Mouse (Mus musculus) hindbrain, embryonic 15.5 days (tissue): ENCODE data around the gene Prss16. TPM values are rescaled to one million over a fixed set of nuclear protein-coding genes. Genes with fewer than 3 reads are reported as not detected.

ENCODE experiments used
- ATAC-seq: fragments of 200-750 bp; cut with Nextera tagmentation; 2 replicates; pipeline ENCODE4 v1.8.0; 2017; ENCODE audit warnings: low read depth, moderate number of reproducible peaks, moderate TSS enrichment; ENCODE audit not compliant: low FRiP score
- H3K27ac ChIP-seq: fragments of 300-500 bp; sonication (generic); replicated peaks from 2 replicates; pipeline ENCODE4 v1.5.1; 2015; ENCODE audit warnings: mild to moderate bottlenecking, inconsistent platforms
- H3K27me3 ChIP-seq: fragments of 300-500 bp; sonication (generic); 2 replicates; pipeline ENCODE4 v1.6.1; 2015; ENCODE audit warnings: control low read depth, inconsistent platforms
- H3K36me3 ChIP-seq: fragments of 300-500 bp; sonication (generic); 2 replicates; pipeline ENCODE4 v1.6.1; 2015; ENCODE audit warnings: control low read depth, inconsistent platforms
- H3K4me1 ChIP-seq: fragments of 300-500 bp; sonication (generic); replicated peaks from 2 replicates; pipeline ENCODE4 v1.6.1; 2015; ENCODE audit warnings: control low read depth, inconsistent platforms
- H3K4me2 ChIP-seq: fragments of 300-500 bp; sonication (generic); 2 replicates; pipeline ENCODE4 v1.6.1; 2015; ENCODE audit warnings: moderate library complexity, mild to moderate bottlenecking, inconsistent platforms
- H3K4me3 ChIP-seq: fragments of 300-500 bp; sonication (generic); 2 replicates; pipeline ENCODE4 v1.5.1; 2015; ENCODE audit warnings: mild to moderate bottlenecking, inconsistent platforms
- H3K9ac ChIP-seq: fragments of 300-500 bp; sonication (generic); 2 replicates; pipeline ENCODE4 v1.6.1; 2015; ENCODE audit warnings: inconsistent platforms
- H3K9me3 ChIP-seq: fragments of 300-500 bp; sonication (generic); 2 replicates; pipeline ENCODE4 v1.6.1; 2016; ENCODE audit warnings: control low read depth, inconsistent platforms
- WGBS: fragments of 180-500 bp; shearing (Covaris S2); methylation state at CpG from one replicate; pipeline ENCODE4 v1.1.7; 2015; 5-methylcytosine and 5-hydroxymethylcytosine counted together
- polyA plus RNA-seq: library from polyadenylated mRNA; unstranded; fragments of >200 nt; fragmentation: Nextera tagmentation; extraction: Ambion mirVana; gene quantifications from 2 replicates; pipeline ENCODE4 v1.2.1, GENCODE M21; 2015

Gene Prss16
- polyA plus RNA-seq, 1 experiment from 2014 or later: not detected

GRCm38 (mm10) chr13:21997201-21997820, 12.2 kb downstream of the Prss16 start:
- Histone ChIP-seq H3K27ac (no peak overlapping the region), H3K27me3 (peaks cover 90% of the 10 kb centered on the region), H3K9ac (no peak overlapping the region), H3K4me3 (0 out of 2 replicates have a peak overlapping the region, but pooled peaks have one; percentile 7), H3K4me1 (0 out of 2 replicates have a peak, but pooled peaks cover 11% of the 10 kb centered on the region), H3K36me3 (no peaks in the 10 kb centered on the region), H3K4me2 (peak overlapping the region; percentile 25), H3K9me3 (no peaks in the 10 kb centered on the region)
- WGBS: under 1% methylated on average over 21 of the region's 21 CpGs
- no peak for ATAC-seq

GRCm38 (mm10) chr13:21996840-21997185, 12.7 kb downstream of the Prss16 start:
- Histone ChIP-seq H3K4me2 (peak overlapping the region; percentile 25), H3K9ac (no peak overlapping the region), H3K4me3 (peak overlapping the region; percentile 7), H3K36me3 (no peaks in the 10 kb centered on the region), H3K9me3 (no peaks in the 10 kb centered on the region), H3K27me3 (peaks cover 87% of the 10 kb centered on the region), H3K27ac (no peak overlapping the region), H3K4me1 (0 out of 2 replicates have a peak, but pooled peaks cover 11% of the 10 kb centered on the region)
- WGBS: 1% methylated on average over 13 of the region's 13 CpGs
- ATAC-seq: no peak

- H3K27ac ChIP-seq: no peak overlapping the region
- peaks cover 87% of the 10 kb centered on the region for H3K27me3 ChIP-seq
- H3K4me3 ChIP-seq: peak overlapping the region; percentile 7
- no peak for ATAC-seq
- no peaks in the 10 kb centered on the region for H3K36me3 ChIP-seq
- H3K9ac ChIP-seq: no peak overlapping the region
- peak overlapping the region; percentile 45 for H3K4me2 ChIP-seq
- 3% methylated on average over 12 of the region's 12 CpGs for WGBS
- 0 out of 2 replicates have a peak, but pooled peaks cover 11% of the 10 kb centered on the region for H3K4me1 ChIP-seq
- no peaks in the 10 kb centered on the region for H3K9me3 ChIP-seq
Measured at GRCm38 (mm10) chr13:21996101-21996839, 13.3 kb downstream of the Prss16 start.

- Histone ChIP-seq H3K4me2 (peak overlapping the region; percentile 45), H3K27ac (no peak overlapping the region), H3K9me3 (no peaks in the 10 kb centered on the region), H3K4me3 (peak overlapping the region; percentile 19), H3K4me1 (0 out of 2 replicates have a peak, but pooled peaks cover 11% of the 10 kb centered on the region), H3K9ac (no peak overlapping the region), H3K36me3 (no peaks in the 10 kb centered on the region), H3K27me3 (peaks cover 86% of the 10 kb centered on the region)
- WGBS: under 1% methylated on average over 21 of the region's 21 CpGs
- ATAC-seq: no peak
Measured at GRCm38 (mm10) chr13:21995331-21995914, 14.1 kb downstream of the Prss16 start.

GRCm38 (mm10) chr13:21994896-21995295, 14.6 kb downstream of the Prss16 start:
- WGBS: 5% methylated on average over 8 of the region's 8 CpGs
- Histone ChIP-seq H3K27ac (no peak overlapping the region), H3K4me2 (peak overlapping the region; percentile 45), H3K4me1 (0 out of 2 replicates have a peak, but pooled peaks cover 11% of the 10 kb centered on the region), H3K4me3 (peak overlapping the region; percentile 19), H3K9ac (no peak overlapping the region), H3K36me3 (no peaks in the 10 kb centered on the region), H3K27me3 (peaks cover 84% of the 10 kb centered on the region), H3K9me3 (no peaks in the 10 kb centered on the region)
- ATAC-seq: no peak

- H3K9ac ChIP-seq: no peak overlapping the region
- H3K4me1 ChIP-seq: 0 out of 2 replicates have a peak, but pooled peaks cover 11% of the 10 kb centered on the region
- ATAC-seq: no peak
- H3K36me3 ChIP-seq: no peaks in the 10 kb centered on the region
- no peak overlapping the region for H3K4me3 ChIP-seq
- peaks cover 77% of the 10 kb centered on the region for H3K27me3 ChIP-seq
- no peaks in the 10 kb centered on the region for H3K9me3 ChIP-seq
- no peak overlapping the region for H3K4me2 ChIP-seq
- no peak overlapping the region for H3K27ac ChIP-seq
- WGBS: 1% methylated on average over 22 of the region's 22 CpGs
Measured at GRCm38 (mm10) chr13:21993957-21994738, 15.4 kb downstream of the Prss16 start.

GRCm38 (mm10) chr13:21992550-21992949, 17.0 kb downstream of the Prss16 start:
- no peaks in the 10 kb centered on the region for H3K9me3 ChIP-seq
- ATAC-seq: no peak
- H3K27ac ChIP-seq: no peak overlapping the region
- no peak overlapping the region for H3K9ac ChIP-seq
- no peak overlapping the region for H3K4me2 ChIP-seq
- H3K4me3 ChIP-seq: no peak overlapping the region
- no peaks in the 10 kb centered on the region for H3K36me3 ChIP-seq
- WGBS: 87% methylated on average over 5 of the region's 5 CpGs
- H3K4me1 ChIP-seq: 0 out of 2 replicates have a peak, but pooled peaks cover 11% of the 10 kb centered on the region
- peaks cover 67% of the 10 kb centered on the region for H3K27me3 ChIP-seq

- no peak overlapping the region for H3K27ac ChIP-seq
- WGBS: 82% methylated on average over 2 of the region's 2 CpGs
- H3K9me3 ChIP-seq: no peaks in the 10 kb centered on the region
- no peak overlapping the region for H3K4me3 ChIP-seq
- no peaks in the 10 kb centered on the region for H3K36me3 ChIP-seq
- no peak overlapping the region for H3K4me2 ChIP-seq
- peaks cover 11% of the 10 kb centered on the region for H3K4me1 ChIP-seq
- no peak for ATAC-seq
- peaks cover 70% of the 10 kb centered on the region for H3K27me3 ChIP-seq
- no peak overlapping the region for H3K9ac ChIP-seq
Measured at GRCm38 (mm10) chr13:21984486-21984885, 25.1 kb downstream of the Prss16 start.

- no peaks in the 10 kb centered on the region for H3K9me3 ChIP-seq
- H3K4me3 ChIP-seq: peak overlapping the region; percentile 46
- peak overlapping the region; percentile 37 for H3K9ac ChIP-seq
- H3K36me3 ChIP-seq: no peaks in the 10 kb centered on the region
- H3K27me3 ChIP-seq: peaks cover 75% of the 10 kb centered on the region
- peak; percentile 54; the same call in 1 of the 2 replicates for ATAC-seq
- no peak overlapping the region for H3K27ac ChIP-seq
- H3K4me1 ChIP-seq: peaks cover 11% of the 10 kb centered on the region
- WGBS: 6% methylated on average over 17 of the region's 17 CpGs
- peak overlapping the region; percentile 83 for H3K4me2 ChIP-seq
Measured at GRCm38 (mm10) chr13:21981803-21982193, 27.7 kb downstream of the Prss16 start.

- no peaks in the 10 kb centered on the region for H3K36me3 ChIP-seq
- no peaks in the 10 kb centered on the region for H3K9me3 ChIP-seq
- under 1% methylated on average over 58 of the region's 58 CpGs for WGBS
- peak within 1 kb of the TSS; percentile 83 for H3K4me2 ChIP-seq
- peaks cover 11% of the 10 kb centered on the region for H3K4me1 ChIP-seq
- H3K4me3 ChIP-seq: peak within 1 kb of the TSS; percentile 46
- no peak within 1 kb of the TSS for H3K27ac ChIP-seq
- peak within 1 kb of the TSS; percentile 37 for H3K9ac ChIP-seq
- H3K27me3 ChIP-seq: peaks cover 72% of the 10 kb centered on the region
- ATAC-seq: peak; percentile 66; the same call in 1 of the 2 replicates
Measured at GRCm38 (mm10) chr13:21980981-21981802, 28.4 kb downstream of the Prss16 start, which contains the start of gene Pom121l2. Gene Pom121l2, plus strand, starts transcription at chr13:21981194.
